Mouse (Mus musculus): ENCODE measurements around the gene Gns. TPM values are rescaled to one million over a fixed set of nuclear protein-coding genes. Genes with fewer than 3 reads are reported as not detected.

Gene Gns
- polyA plus RNA-seq (2012; rRNA removed; ENCODE audit: low replicate concordance) = 92.8 and 133 TPM in 2 replicates

DNA sequence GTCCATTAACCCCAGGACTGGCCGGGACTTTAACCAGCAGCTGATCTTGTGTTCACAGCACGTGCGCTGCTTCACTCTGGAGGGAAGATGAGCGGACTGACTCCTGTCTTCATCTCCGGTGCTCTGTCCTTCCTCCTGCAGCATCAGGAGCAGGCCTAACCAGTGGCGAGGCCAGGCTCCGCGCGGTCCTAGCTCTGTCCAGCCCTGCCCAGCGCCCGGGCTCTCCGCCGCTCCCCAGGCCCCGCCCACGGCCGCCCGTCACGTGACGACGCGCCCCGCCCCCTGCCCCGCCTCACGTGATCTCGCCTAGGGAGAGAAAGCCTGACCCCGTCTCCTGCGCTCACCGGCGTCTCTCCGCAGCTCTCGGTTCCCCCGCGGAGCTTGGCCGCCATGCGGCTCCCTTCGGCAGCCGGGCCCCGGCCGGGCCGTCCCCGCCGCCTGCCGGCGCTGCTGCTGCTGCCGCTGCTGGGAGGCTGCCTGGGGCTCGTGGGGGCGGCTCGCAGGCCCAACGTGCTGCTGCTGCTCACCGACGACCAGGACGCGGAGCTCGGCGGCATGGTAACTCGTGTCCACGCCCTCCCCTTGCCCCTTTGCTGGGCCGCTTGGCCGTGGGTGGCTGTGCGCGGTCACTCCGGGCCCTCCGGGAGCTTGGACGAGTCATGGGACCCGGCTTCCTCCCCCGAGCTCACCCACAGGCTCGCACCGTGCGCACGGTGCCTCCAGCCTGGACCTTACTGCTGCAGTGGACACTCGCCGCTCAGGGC, at the start of gene Gns:
Gns (plus strand) TSS at position 290 of the 764 bp plus-strand sequence.

DNA sequence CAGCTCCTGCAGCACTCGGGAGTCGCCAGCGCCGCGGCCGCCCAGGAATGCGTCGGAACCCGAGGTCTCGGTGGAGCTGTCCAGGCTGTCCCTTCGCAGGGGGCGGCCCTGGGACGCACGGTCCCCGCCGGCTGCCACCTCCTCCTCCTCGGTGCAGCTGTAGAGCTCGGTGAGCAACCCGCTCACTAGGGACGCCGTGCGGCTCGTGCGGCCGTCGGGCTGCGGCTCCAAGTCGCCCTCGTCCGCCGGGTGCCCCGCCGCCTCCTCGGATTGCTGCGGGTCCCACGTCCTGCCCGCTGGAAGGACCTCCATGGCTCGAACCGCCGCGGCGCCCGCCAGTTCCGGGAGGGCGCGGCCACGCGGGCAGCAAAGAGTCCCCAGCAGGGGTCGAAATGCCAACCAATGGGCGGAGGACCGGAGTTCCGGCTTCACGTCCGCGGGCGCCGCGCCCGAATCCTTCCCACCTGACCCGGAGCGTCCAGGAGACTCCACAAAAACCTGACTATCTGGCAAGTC, 13.8 kb upstream of the Gns start, which contains the start of gene Tbc1d30:
Tbc1d30 (minus strand) TSS at position 213 of the 516 bp plus-strand sequence.

Other genes with a start within 250 kb of the Gns start
- gene Tbc1d30, start 13.8 kb upstream of the Gns start, polyA plus RNA-seq (2012; rRNA removed; ENCODE audit: low replicate concordance) = 0.52 and 2.2 TPM in 2 replicates
- gene Rassf3, start 111.3 kb downstream of the Gns start, polyA plus RNA-seq (2012; rRNA removed; ENCODE audit: low replicate concordance) = 59.0 TPM in 2 replicates
- gene Tbk1, start 221.7 kb downstream of the Gns start, polyA plus RNA-seq (2012; rRNA removed; ENCODE audit: low replicate concordance) = 12.6 and 16.3 TPM in 2 replicates

All from subcutaneous adipose tissue, adult 2 months (tissue).